Mouse (Mus musculus) E14TG2a.4 (cell line): ENCODE results near the gene Arhgef15.

ENCODE experiments used
- CTCF ChIP-seq: conservative IDR thresholded peaks from 2 replicates; pipeline ENCODE4 v1.5.1; 2014; ENCODE audit warnings: low read length
- NANOG ChIP-seq: IDR thresholded peaks from 2 replicates; pipeline ENCODE4 v1.6.1; 2014; ENCODE audit warnings: borderline replicate concordance, low read length, mixed read lengths
- POU5F1 ChIP-seq: IDR thresholded peaks from 2 replicates; pipeline ENCODE4 v1.6.1; 2014; ENCODE audit warnings: low read length, borderline replicate concordance

GRCm38 (mm10) chr11:68997080-68997479 is 39.8 kb upstream of the Arhgef15 start:
- TF ChIP-seq CTCF: no peak
- TF ChIP-seq POU5F1: no peak
- TF ChIP-seq NANOG: no peak
